Comparison of ENCODE assay signal across 8 mouse cellular contexts in the genomic region with DNA sequence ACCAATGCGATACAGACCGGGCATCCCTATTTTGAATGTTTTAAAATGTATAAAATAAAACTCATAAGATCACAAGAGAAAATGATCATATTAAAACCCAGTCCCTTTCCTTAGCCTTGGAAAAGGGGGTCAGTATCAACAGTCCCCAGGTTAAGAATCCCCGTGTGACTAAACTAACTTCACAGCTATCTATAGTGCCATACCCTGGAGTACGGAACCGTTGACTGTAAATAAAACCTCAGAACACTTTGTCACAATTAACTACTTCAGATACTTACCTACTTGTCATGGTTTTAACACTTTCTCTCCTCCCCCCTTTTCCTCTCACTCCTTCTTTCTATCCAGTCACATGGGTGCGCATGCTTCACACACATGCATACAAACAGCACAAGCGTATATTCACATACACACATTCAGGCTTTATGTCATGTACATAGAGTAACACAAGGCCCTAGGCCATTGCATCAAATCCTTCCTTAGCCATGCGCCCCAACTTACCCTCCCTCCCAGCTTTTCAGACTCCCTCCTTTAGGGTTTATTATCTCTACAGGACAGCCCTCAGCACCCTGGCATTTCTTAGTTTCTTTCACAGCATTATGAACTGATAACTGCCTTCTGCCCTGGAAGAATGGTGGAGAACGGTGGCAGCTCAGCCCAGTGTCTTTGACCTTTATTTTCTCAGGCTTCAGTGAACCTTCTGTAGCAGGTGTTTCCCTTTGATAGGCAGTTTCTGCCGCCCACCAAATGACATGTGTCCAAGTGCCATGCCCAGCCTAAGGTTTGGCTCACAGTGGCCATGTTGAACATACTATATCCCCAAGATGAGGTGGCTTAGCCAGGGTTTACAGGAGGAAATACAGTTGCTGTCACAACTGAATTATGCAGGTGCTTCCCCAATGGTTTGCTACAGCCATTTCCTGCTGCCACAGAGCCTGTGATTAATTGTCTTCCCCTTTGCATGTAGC. TPM values are rescaled to one million over a fixed set of nuclear protein-coding genes. Genes with fewer than 3 reads are reported as not detected.
DNase-seq lines count a peak whose midpoint lies in the region; ATAC-seq and TF ChIP-seq lines count a peak whose summit lies in the region.

Cd47 (plus strand) TSS at position 937 of the 965 bp plus-strand sequence.

- ATAC-seq in forebrain, embryonic 11.5 days (replicated peaks; ENCODE audit: low FRiP score): no peak
- peak; percentile 29; the same call in 1 of the 2 replicates for ATAC-seq in lung, postnatal 0 days
- ATAC-seq in cerebellum, adult (ENCODE audit: insufficient number of reproducible peaks, low FRiP score, low TSS enrichment): no peak

- intact Hi-C loops in heart, postnatal 14 days (cut with DNase I): loop anchor here (5.0 kb wide), 1 partner anchor 52 kb away; no protein-coding TSS in a partner anchor

- H3K4me3 ChIP-seq in forebrain, embryonic 11.5 days (ENCODE audit: low read depth, low read length): no peak within 1 kb of the TSS
- H3K4me3 ChIP-seq in lung, postnatal 0 days (ENCODE audit: low read depth, low read length): no peak within 1 kb of the TSS
- H3K4me3 ChIP-seq in spleen, adult 2 months (ENCODE audit: extremely low read depth, insufficient read depth, insufficient read length): no peak within 1 kb of the TSS

- no peak within 1 kb of the TSS for H3K9ac ChIP-seq in forebrain, embryonic 11.5 days (ENCODE audit: low read length)
- no peak within 1 kb of the TSS for H3K9ac ChIP-seq in lung, postnatal 0 days (replicated peaks; ENCODE audit: low read depth)

- TF ChIP-seq EP300 in lung, postnatal 0 days (IDR thresholded peaks at IDR 0.05): peak; percentile 55

- DNase-seq in layer of hippocampus, adult 18-20 months (ENCODE audit: low spot score in 2 of 2): no peak
- DNase-seq in layer of hippocampus, adult 9-11 months: no peak
- no peak for DNase-seq in forebrain, embryonic 11.5 days (ENCODE audit: low spot score)
- DNase-seq in heart, postnatal 14 days: no peak
- DNase-seq in kidney, postnatal 36 days: peak; percentile 51 to 61
- peak; percentile 28 for DNase-seq in lung, postnatal 0 days (ENCODE audit: low spot score)
- peak in 1 of 2 experiments; percentile 33 for DNase-seq in spleen, adult 2 months (ENCODE audit: low read depth in 1 of 2, low spot score in 2 of 2)

- H3K27me3 ChIP-seq in forebrain, embryonic 11.5 days (ENCODE audit: control insufficient read depth, insufficient read depth, low read length): no peaks in the 10 kb centered on the region
- no peaks in the 10 kb centered on the region for H3K27me3 ChIP-seq in lung, postnatal 0 days (replicated peaks; ENCODE audit: insufficient read depth, low read length)
- no peaks in the 10 kb centered on the region for H3K27me3 ChIP-seq in spleen, adult 2 months (ENCODE audit: control insufficient read depth, insufficient read depth, low read length)

- no peaks in the 10 kb centered on the region for H3K9me3 ChIP-seq in forebrain, embryonic 11.5 days (ENCODE audit: control insufficient read depth, low read length)
- no peaks in the 10 kb centered on the region for H3K9me3 ChIP-seq in lung, postnatal 0 days (ENCODE audit: low read length)

- no peak; the same call in 1 of the 2 replicates for TF ChIP-seq POLR2A in spleen, adult 2 months (IDR thresholded peaks at IDR 0.05; ENCODE audit: low read depth, low read length)

- H3K36me3 ChIP-seq in forebrain, embryonic 11.5 days (ENCODE audit: control insufficient read depth, insufficient read depth, low read length): no peaks in the 10 kb centered on the region
- no peaks in the 10 kb centered on the region; the same call in 1 of the 2 replicates for H3K36me3 ChIP-seq in lung, postnatal 0 days (ENCODE audit: insufficient read depth, low read length)
- no peaks in the 10 kb centered on the region for H3K36me3 ChIP-seq in spleen, adult 2 months (ENCODE audit: control insufficient read depth, insufficient read depth, low read length)

- no peak within 1 kb of the TSS for H3K4me2 ChIP-seq in forebrain, embryonic 11.5 days (ENCODE audit: low read depth, low read length, severe bottlenecking)
- no peak within 1 kb of the TSS for H3K4me2 ChIP-seq in lung, postnatal 0 days (replicated peaks; ENCODE audit: low read depth, low read length)

- peaks cover 5% of the 10 kb centered on the region; the same call in 1 of the 2 replicates for H3K4me1 ChIP-seq in forebrain, embryonic 11.5 days (replicated peaks; ENCODE audit: control insufficient read depth, insufficient read depth, low read length)
- 0 out of 2 replicates have a peak, but pooled peaks cover 11% of the 10 kb centered on the region for H3K4me1 ChIP-seq in lung, postnatal 0 days (ENCODE audit: insufficient read depth, low read depth, low read length)
- H3K4me1 ChIP-seq in spleen, adult 2 months (ENCODE audit: control insufficient read depth, insufficient read depth, insufficient read length): peaks cover 42% of the 10 kb centered on the region

- H3K27ac ChIP-seq in forebrain, embryonic 11.5 days (ENCODE audit: low read depth, low read length): no peak within 1 kb of the TSS
- peak within 1 kb of the TSS; percentile 15; the same call in 1 of the 2 replicates for H3K27ac ChIP-seq in lung, postnatal 0 days (ENCODE audit: low read length)
- H3K27ac ChIP-seq in spleen, adult 2 months (ENCODE audit: insufficient read depth, low read length): peak within 1 kb of the TSS; percentile 83

- TF ChIP-seq CTCF in lung, postnatal 0 days (IDR thresholded peaks at IDR 0.05): no peak
- no peak for TF ChIP-seq CTCF in spleen, adult 2 months (IDR thresholded peaks at IDR 0.05; ENCODE audit: extremely low read depth, insufficient read depth, insufficient read length, insufficient replicate concordance)

- 85% methylated on average over 10 of the region's 10 CpGs for WGBS in forebrain, embryonic 11.5 days
- WGBS in lung, postnatal 0 days: 72% methylated on average over 10 of the region's 10 CpGs
- 28% methylated on average over 10 of the region's 10 CpGs for WGBS in spleen, adult 2 months

RNA-seq across cellular contexts. Expression of gene Cd47, which starts in this region (rescaled TPM):
- 100 to 1,000 TPM; 218 to 219 TPM for total RNA-seq in layer of hippocampus, adult 18-20 months (2021)
- 45.4 and 47.6 TPM in 2 replicates for polyA plus RNA-seq in forebrain, embryonic 11.5 days (2014; fragmentation: Nextera tagmentation; extraction: Ambion mirVana)
- total RNA-seq in heart, postnatal 14 days (2021): 10 to 100 TPM; 67.1 to 71.3 TPM
- polyA plus RNA-seq in lung, postnatal 0 days (2015; fragmentation: Nextera tagmentation; extraction: Ambion mirVana): 219 and 245 TPM in 2 replicates
- 56.8 and 83.9 TPM in 2 replicates for polyA plus RNA-seq in spleen, adult 2 months (2012; rRNA removed)

Comparison
In these comparisons a context has a peak if more than half of its experiments do, and no peak if none do; other contexts are left out.
1. DNase-seq: peak in kidney, postnatal 36 days (2 of 2) and lung, postnatal 0 days (single experiment); none in layer of hippocampus, adult 18-20 months (0 of 2), layer of hippocampus, adult 9-11 months (single experiment), forebrain, embryonic 11.5 days (single experiment) and heart, postnatal 14 days (0 of 2).